Mouse (Mus musculus): ENCODE measurements at regions not wholly inside any gene's neighbourhood (a gene's known extent, or its start where the extent isn't known, plus 50 kb on each side); places are given as distances from the start of the nearest gene placed in this dataset.

- in situ Hi-C loops (cut with MseI, MboI): no loop called here
Measured at GRCm38 (mm10) chr5:126148908-126149307, 617.3 kb downstream of the Tmem132b start.

- in situ Hi-C loops (cut with MseI, MboI): no loop called here
Measured at GRCm38 (mm10) chr5:126155216-126155880, 623.8 kb downstream of the Tmem132b start.

- in situ Hi-C loops (cut with MseI, MboI): no loop called here
Measured at GRCm38 (mm10) chr5:126186111-126186510, 654.5 kb downstream of the Tmem132b start.

GRCm38 (mm10) chr5:126199876-126200275 is 668.3 kb downstream of the Tmem132b start:
- in situ Hi-C loops (cut with MseI, MboI): no loop called here

- in situ Hi-C loops (cut with MseI, MboI): no loop called here
Measured at GRCm38 (mm10) chr5:126201535-126201934, 670.0 kb downstream of the Tmem132b start.

GRCm38 (mm10) chr5:126201996-126202395 is 670.4 kb downstream of the Tmem132b start:
- in situ Hi-C loops (cut with MseI, MboI): no loop called here

- in situ Hi-C loops (cut with MseI, MboI): no loop called here
Measured at GRCm38 (mm10) chr5:126217016-126217415, 685.4 kb downstream of the Tmem132b start.

GRCm38 (mm10) chr5:126217746-126218145 is 686.2 kb downstream of the Tmem132b start:
- in situ Hi-C loops (cut with MseI, MboI): no loop called here

GRCm38 (mm10) chr5:126223696-126224095 is 692.1 kb downstream of the Tmem132b start:
- in situ Hi-C loops (cut with MseI, MboI): no loop called here

GRCm38 (mm10) chr5:126230768-126231167 is 699.2 kb downstream of the Tmem132b start:
- in situ Hi-C loops (cut with MseI, MboI): no loop called here

GRCm38 (mm10) chr5:126238071-126238470 is 706.5 kb downstream of the Tmem132b start:
- in situ Hi-C loops (cut with MseI, MboI): no loop called here

GRCm38 (mm10) chr5:126245776-126246175 is 714.2 kb downstream of the Tmem132b start:
- in situ Hi-C loops (cut with MseI, MboI): no loop called here

- in situ Hi-C loops (cut with MseI, MboI): no loop called here
Measured at GRCm38 (mm10) chr5:126250331-126250730, 718.8 kb downstream of the Tmem132b start.

GRCm38 (mm10) chr5:126254661-126255060 is 723.1 kb downstream of the Tmem132b start:
- in situ Hi-C loops (cut with MseI, MboI): no loop called here

GRCm38 (mm10) chr5:126257860-126258259 is 726.3 kb downstream of the Tmem132b start:
- in situ Hi-C loops (cut with MseI, MboI): no loop called here

- in situ Hi-C loops (cut with MseI, MboI): no loop called here
Measured at GRCm38 (mm10) chr5:126266471-126266870, 734.9 kb downstream of the Tmem132b start.

GRCm38 (mm10) chr5:126266929-126267609 is 735.5 kb downstream of the Tmem132b start:
- in situ Hi-C loops (cut with MseI, MboI): no loop called here

GRCm38 (mm10) chr5:126268592-126268991 is 737.0 kb downstream of the Tmem132b start:
- in situ Hi-C loops (cut with MseI, MboI): no loop called here

- in situ Hi-C loops (cut with MseI, MboI): no loop called here
Measured at GRCm38 (mm10) chr5:126274316-126274715, 742.7 kb downstream of the Tmem132b start.

GRCm38 (mm10) chr5:126281057-126281728 is 749.6 kb downstream of the Tmem132b start:
- in situ Hi-C loops (cut with MseI, MboI): no loop called here

- in situ Hi-C loops (cut with MseI, MboI): no loop called here
Measured at GRCm38 (mm10) chr5:126281782-126282181, 750.2 kb downstream of the Tmem132b start.

GRCm38 (mm10) chr5:126324847-126325246 is 793.3 kb downstream of the Tmem132b start:
- in situ Hi-C loops (cut with MseI, MboI): no loop called here

- in situ Hi-C loops (cut with MseI, MboI): no loop called here
Measured at GRCm38 (mm10) chr5:126328276-126328675, 796.7 kb downstream of the Tmem132b start.

Measured in mouse trophoblast stem cell (cell line).